Mouse (Mus musculus) erythroblast, embryonic 14.5 days (primary cell): Measurements from ENCODE around the gene Rpgrip1.

ENCODE experiments used
- GATA1 ChIP-seq: IDR thresholded peaks from 2 replicates; pipeline ENCODE4 v1.6.1; 2012; ENCODE audit warnings: low read length, inconsistent platforms, mixed read lengths
- TAL1 ChIP-seq: IDR thresholded peaks from 3 replicates; pipeline ENCODE4 v1.6.1; 2012; ENCODE audit warnings: low read length, inconsistent platforms, mixed read lengths

- no peak for TF ChIP-seq GATA1
- TF ChIP-seq TAL1: no peak
Measured at GRCm38 (mm10) chr14:52108025-52108424, 2.5 kb upstream of the Rpgrip1 start.
